Mouse (Mus musculus) hindbrain, embryonic 16.5 days (tissue): Measurements from ENCODE around the gene Scube3. TPM values are rescaled to one million over a fixed set of nuclear protein-coding genes. Genes with fewer than 3 reads are reported as not detected.
"Not testable (repeated sequence)": the region's sequence is repeated elsewhere in the genome, so short reads cannot be mapped to it uniquely, and the experiment has no call there.

Experiments used
- ATAC-seq: fragments of 200-750 bp; cut with Nextera tagmentation; 2 replicates; pipeline ENCODE4 v1.8.0; 2017; ENCODE audit warnings: moderate TSS enrichment, moderate library complexity
- H3K27ac ChIP-seq: fragments of 300-500 bp; sonication (generic); 2 replicates; pipeline ENCODE4 v1.5.1; 2014; ENCODE audit warnings: low read depth, mild to moderate bottlenecking, control low read depth, low read length, moderate library complexity
- H3K27me3 ChIP-seq: fragments of 300-500 bp; sonication (generic); replicated peaks from 2 replicates; pipeline ENCODE4 v1.6.1; 2014; ENCODE audit warnings: low read length; ENCODE audit not compliant: control insufficient read depth, insufficient read depth
- H3K36me3 ChIP-seq: fragments of 300-500 bp; sonication (generic); 2 replicates; pipeline ENCODE4 v1.6.1; 2014; ENCODE audit warnings: mild to moderate bottlenecking, low read length, moderate library complexity, mixed read lengths; ENCODE audit not compliant: control insufficient read depth, insufficient read depth
- H3K4me1 ChIP-seq: fragments of 300-500 bp; sonication (generic); 2 replicates; pipeline ENCODE4 v1.6.1; 2014; ENCODE audit warnings: low read depth, low read length; ENCODE audit not compliant: control insufficient read depth, insufficient read depth
- H3K4me2 ChIP-seq: fragments of 300-500 bp; sonication (generic); 2 replicates; pipeline ENCODE4 v1.6.1; 2014; ENCODE audit warnings: mild to moderate bottlenecking, low read length, control low read depth, moderate library complexity
- H3K4me3 ChIP-seq: fragments of 300-500 bp; sonication (generic); 2 replicates; pipeline ENCODE4 v1.5.1; 2014; ENCODE audit warnings: mild to moderate bottlenecking, low read length, control low read depth, moderate library complexity
- H3K9ac ChIP-seq: fragments of 300-500 bp; sonication (generic); 2 replicates; pipeline ENCODE4 v1.6.1; 2014; ENCODE audit warnings: low read depth, mild to moderate bottlenecking, control low read depth, low read length, moderate library complexity
- H3K9me3 ChIP-seq: fragments of 300-500 bp; sonication (generic); 2 replicates; pipeline ENCODE4 v1.6.1; 2014; ENCODE audit warnings: mild to moderate bottlenecking, low read length, moderate library complexity; ENCODE audit not compliant: control insufficient read depth
- WGBS: fragments of 180-500 bp; shearing (Covaris S2); extraction: QIAGEN DNeasy Blood & Tissue Kit; methylation state at CpG from one replicate; pipeline ENCODE4 v1.1.7; 2014; 5-methylcytosine and 5-hydroxymethylcytosine counted together
- polyA plus RNA-seq: library from polyadenylated mRNA; unstranded; fragments of >200 nt; fragmentation: Nextera tagmentation; extraction: Ambion mirVana; gene quantifications from 2 replicates; pipeline ENCODE4 v1.2.1, GENCODE M21; 2015

Scube3 gene
- polyA plus RNA-seq, 1 experiment from 2014 or later: 3.0 TPM

- ATAC-seq: no peak
- Histone ChIP-seq H3K4me1 (no peaks in the 10 kb centered on the region), H3K27me3 (no peaks in the 10 kb centered on the region), H3K9ac (no peak overlapping the region), H3K36me3 (no peaks in the 10 kb centered on the region), H3K4me3 (no peak overlapping the region), H3K9me3 (no peaks in the 10 kb centered on the region), H3K27ac (no peak overlapping the region), H3K4me2 (no peak overlapping the region)
- 35% methylated on average over 4 of the region's 4 CpGs for WGBS
These were observed 71.3 kb downstream of the Scube3 start for GRCm38 (mm10) chr17:28213236-28213635.

- no peaks in the 10 kb centered on the region for H3K9me3 ChIP-seq
- WGBS: 88% methylated on average over 9 of the region's 9 CpGs
- no peaks in the 10 kb centered on the region for H3K4me1 ChIP-seq
- H3K27me3 ChIP-seq: no peaks in the 10 kb centered on the region
- H3K4me2 ChIP-seq: no peak overlapping the region
- no peak overlapping the region for H3K27ac ChIP-seq
- H3K9ac ChIP-seq: no peak overlapping the region
- no peak for ATAC-seq
- H3K36me3 ChIP-seq: no peaks in the 10 kb centered on the region
- H3K4me3 ChIP-seq: no peak overlapping the region
These were observed 74.8 kb downstream of the Scube3 start for GRCm38 (mm10) chr17:28216791-28217190.

- Histone ChIP-seq H3K36me3 (no peaks in the 10 kb centered on the region), H3K4me3 (no peak overlapping the region), H3K4me2 (peak overlapping the region; percentile 13), H3K4me1 (no peaks in the 10 kb centered on the region; the same call in 1 of the 2 replicates), H3K27ac (no peak overlapping the region), H3K9ac (no peak overlapping the region), H3K27me3 (no peaks in the 10 kb centered on the region), H3K9me3 (no peaks in the 10 kb centered on the region)
- no peak for ATAC-seq
- WGBS: 28% methylated on average over 23 of the region's 23 CpGs
These were observed 76.0 kb downstream of the Scube3 start for GRCm38 (mm10) chr17:28217721-28218649.

- not testable (repeated sequence) for H3K9ac ChIP-seq, ATAC-seq, H3K4me1 ChIP-seq, H3K9me3 ChIP-seq, H3K4me2 ChIP-seq, H3K36me3 ChIP-seq, H3K27ac ChIP-seq, H3K4me3 ChIP-seq, H3K27me3 ChIP-seq
- WGBS: 91% methylated on average over 10 of the region's 10 CpGs
These were observed 80.5 kb downstream of the Scube3 start for GRCm38 (mm10) chr17:28222463-28222862.

- Histone ChIP-seq H3K27ac (peak overlapping the region; percentile 85), H3K4me3 (peak overlapping the region; percentile 57), H3K4me1 (peaks cover 7% of the 10 kb centered on the region), H3K9ac (peak overlapping the region; percentile 85), H3K4me2 (peak overlapping the region; percentile 94), H3K27me3 (no peaks in the 10 kb centered on the region), H3K9me3 (no peaks in the 10 kb centered on the region), H3K36me3 (no peaks in the 10 kb centered on the region)
- ATAC-seq: peak; percentile 86
- WGBS: 1% methylated on average over 46 of the region's 46 CpGs
These were observed 81.8 kb downstream of the Scube3 start for GRCm38 (mm10) chr17:28223561-28224391.

Other genes with a start within 250 kb of the Scube3 start
- 44.0 and 54.2 TPM in 2 replicates for gene Anks1, start 232.8 kb upstream of the Scube3 start, polyA plus RNA-seq
- 51.6 and 58.2 TPM in 2 replicates for gene Taf11, start 232.3 kb upstream of the Scube3 start, polyA plus RNA-seq
- 1.4 and 1.6 TPM in 2 replicates for gene Tcp11, start 61.5 kb upstream of the Scube3 start, polyA plus RNA-seq
- 43.0 and 44.6 TPM in 2 replicates for gene Zfp523, start 35.0 kb downstream of the Scube3 start, polyA plus RNA-seq
- gene Def6, start 65.6 kb downstream of the Scube3 start, polyA plus RNA-seq: 5.8 and 7.0 TPM in 2 replicates
- gene Ppard, start 90.6 kb downstream of the Scube3 start, polyA plus RNA-seq: 1.1 TPM in 2 replicates
- gene Fance, start 171.4 kb downstream of the Scube3 start, polyA plus RNA-seq: 25.0 and 25.7 TPM in 2 replicates
- 287 and 323 TPM in 2 replicates for gene Rpl10a, start 186.3 kb downstream of the Scube3 start, polyA plus RNA-seq
- 1.4 and 2.0 TPM in 2 replicates for gene Tead3, start 208.7 kb downstream of the Scube3 start, polyA plus RNA-seq
- 1.5 and 1.6 TPM in 2 replicates for gene Tulp1, start 223.1 kb downstream of the Scube3 start, polyA plus RNA-seq